Mouse (Mus musculus): ENCODE data around the gene Gm1113. TPM values are rescaled to one million over a fixed set of nuclear protein-coding genes. Genes with fewer than 3 reads are reported as not detected.

The Gm1113 gene
- polyA plus RNA-seq, 1 experiment from 2014 or later = not detected

GRCm38 (mm10) chr9:35546745-35547144, 28.7 kb upstream of the Gm1113 start:
- Histone ChIP-seq H3K27me3 (ENCODE audit: control insufficient read depth, insufficient read depth, low read length) (no peaks in the 10 kb centered on the region), H3K4me1 (replicated peaks; ENCODE audit: control insufficient read depth, insufficient read depth, low read length) (no peaks in the 10 kb centered on the region), H3K36me3 (replicated peaks; ENCODE audit: control insufficient read depth, insufficient read depth) (peaks cover 59% of the 10 kb centered on the region), H3K9me3 (ENCODE audit: control insufficient read depth, low read length) (no peaks in the 10 kb centered on the region), H3K4me2 (replicated peaks) (no peak overlapping the region), H3K9ac (no peak overlapping the region), H3K27ac (no peak overlapping the region), H3K4me3 (replicated peaks; ENCODE audit: low read length) (no peak overlapping the region)
- DNase-seq (ENCODE audit: low spot score) (no peak), ATAC-seq (ENCODE audit: low FRiP score) (no peak)
- WGBS = 82% methylated on average over 9 of the region's 9 CpGs

GRCm38 (mm10) chr9:35545704-35546103, 27.6 kb upstream of the Gm1113 start:
- no peaks in the 10 kb centered on the region for H3K4me1 ChIP-seq (replicated peaks; ENCODE audit: control insufficient read depth, insufficient read depth, low read length)
- DNase-seq (ENCODE audit: low spot score) (no peak), ATAC-seq (ENCODE audit: low FRiP score) (no peak)
- H3K9me3 ChIP-seq (ENCODE audit: control insufficient read depth, low read length) = no peaks in the 10 kb centered on the region
- peaks cover 63% of the 10 kb centered on the region for H3K36me3 ChIP-seq (replicated peaks; ENCODE audit: control insufficient read depth, insufficient read depth)
- H3K4me2 ChIP-seq (replicated peaks) = no peak overlapping the region
- no peak overlapping the region for H3K9ac ChIP-seq
- 79% methylated on average over 12 of the region's 12 CpGs for WGBS
- H3K27ac ChIP-seq = no peak overlapping the region
- no peak overlapping the region for H3K4me3 ChIP-seq (replicated peaks; ENCODE audit: low read length)
- no peaks in the 10 kb centered on the region for H3K27me3 ChIP-seq (ENCODE audit: control insufficient read depth, insufficient read depth, low read length)

- H3K4me2 ChIP-seq (replicated peaks) = no peak overlapping the region
- no peaks in the 10 kb centered on the region for H3K4me1 ChIP-seq (replicated peaks; ENCODE audit: control insufficient read depth, insufficient read depth, low read length)
- no peak for DNase-seq (ENCODE audit: low spot score)
- H3K27me3 ChIP-seq (ENCODE audit: control insufficient read depth, insufficient read depth, low read length) = no peaks in the 10 kb centered on the region
- H3K27ac ChIP-seq = no peak overlapping the region
- no peak for ATAC-seq (ENCODE audit: low FRiP score)
- 75% methylated on average over 2 of the region's 2 CpGs for WGBS
- no peak overlapping the region for H3K9ac ChIP-seq
- peaks cover 68% of the 10 kb centered on the region for H3K36me3 ChIP-seq (replicated peaks; ENCODE audit: control insufficient read depth, insufficient read depth)
- H3K9me3 ChIP-seq (ENCODE audit: control insufficient read depth, low read length) = no peaks in the 10 kb centered on the region
- H3K4me3 ChIP-seq (replicated peaks; ENCODE audit: low read length) = no peak overlapping the region
These were observed 26.6 kb upstream of the Gm1113 start for GRCm38 (mm10) chr9:35544666-35545065.

GRCm38 (mm10) chr9:35543099-35543860, 25.2 kb upstream of the Gm1113 start:
- no peak overlapping the region for H3K27ac ChIP-seq
- WGBS = 87% methylated on average over 14 of the region's 14 CpGs
- ATAC-seq (ENCODE audit: low FRiP score) (no peak), DNase-seq (ENCODE audit: low spot score) (no peak)
- no peak overlapping the region for H3K4me2 ChIP-seq (replicated peaks)
- H3K36me3 ChIP-seq (replicated peaks; ENCODE audit: control insufficient read depth, insufficient read depth) = peaks cover 64% of the 10 kb centered on the region
- no peaks in the 10 kb centered on the region for H3K9me3 ChIP-seq (ENCODE audit: control insufficient read depth, low read length)
- H3K4me3 ChIP-seq (replicated peaks; ENCODE audit: low read length) = no peak overlapping the region
- no peaks in the 10 kb centered on the region for H3K4me1 ChIP-seq (replicated peaks; ENCODE audit: control insufficient read depth, insufficient read depth, low read length)
- H3K27me3 ChIP-seq (ENCODE audit: control insufficient read depth, insufficient read depth, low read length) = no peaks in the 10 kb centered on the region
- H3K9ac ChIP-seq = no peak overlapping the region

GRCm38 (mm10) chr9:35541941-35542340, 23.9 kb upstream of the Gm1113 start:
- DNase-seq (ENCODE audit: low spot score) (no peak), ATAC-seq (ENCODE audit: low FRiP score) (no peak)
- Histone ChIP-seq H3K27me3 (ENCODE audit: control insufficient read depth, insufficient read depth, low read length) (no peaks in the 10 kb centered on the region), H3K9me3 (ENCODE audit: control insufficient read depth, low read length) (no peaks in the 10 kb centered on the region), H3K4me3 (replicated peaks; ENCODE audit: low read length) (no peak overlapping the region), H3K36me3 (replicated peaks; ENCODE audit: control insufficient read depth, insufficient read depth) (peaks cover 54% of the 10 kb centered on the region), H3K27ac (no peak overlapping the region), H3K9ac (no peak overlapping the region), H3K4me2 (replicated peaks) (no peak overlapping the region), H3K4me1 (replicated peaks; ENCODE audit: control insufficient read depth, insufficient read depth, low read length) (no peaks in the 10 kb centered on the region)
- WGBS = 75% methylated on average over 6 of the region's 6 CpGs

GRCm38 (mm10) chr9:35541488-35541887, 23.4 kb upstream of the Gm1113 start:
- WGBS = 7% methylated on average over 6 of the region's 6 CpGs
- Histone ChIP-seq H3K4me2 (replicated peaks) (no peak overlapping the region), H3K36me3 (replicated peaks; ENCODE audit: control insufficient read depth, insufficient read depth) (peaks cover 50% of the 10 kb centered on the region), H3K9ac (no peak overlapping the region), H3K9me3 (ENCODE audit: control insufficient read depth, low read length) (no peaks in the 10 kb centered on the region), H3K27ac (no peak overlapping the region), H3K4me1 (replicated peaks; ENCODE audit: control insufficient read depth, insufficient read depth, low read length) (no peaks in the 10 kb centered on the region), H3K27me3 (ENCODE audit: control insufficient read depth, insufficient read depth, low read length) (no peaks in the 10 kb centered on the region), H3K4me3 (replicated peaks; ENCODE audit: low read length) (no peak overlapping the region)
- ATAC-seq (ENCODE audit: low FRiP score) (peak; percentile 74; the same call in 1 of the 2 replicates), DNase-seq (ENCODE audit: low spot score) (peak; percentile 96)

GRCm38 (mm10) chr9:35541024-35541423, 23.0 kb upstream of the Gm1113 start:
- Histone ChIP-seq H3K4me1 (replicated peaks; ENCODE audit: control insufficient read depth, insufficient read depth, low read length) (no peaks in the 10 kb centered on the region), H3K27ac (no peak overlapping the region), H3K27me3 (ENCODE audit: control insufficient read depth, insufficient read depth, low read length) (no peaks in the 10 kb centered on the region), H3K9me3 (ENCODE audit: control insufficient read depth, low read length) (no peaks in the 10 kb centered on the region), H3K4me2 (replicated peaks) (no peak overlapping the region), H3K9ac (no peak overlapping the region), H3K4me3 (replicated peaks; ENCODE audit: low read length) (no peak overlapping the region), H3K36me3 (replicated peaks; ENCODE audit: control insufficient read depth, insufficient read depth) (peaks cover 45% of the 10 kb centered on the region)
- DNase-seq (ENCODE audit: low spot score) = no peak
- ATAC-seq (ENCODE audit: low FRiP score) = no peak
- 91% methylated on average over 5 of the region's 5 CpGs for WGBS

GRCm38 (mm10) chr9:35539001-35539750, 21.1 kb upstream of the Gm1113 start:
- DNase-seq (ENCODE audit: low spot score) (no peak), ATAC-seq (ENCODE audit: low FRiP score) (no peak)

GRCm38 (mm10) chr9:35535876-35536275, 17.8 kb upstream of the Gm1113 start:
- 81% methylated on average over 4 of the region's 4 CpGs for WGBS
- no peaks in the 10 kb centered on the region for H3K27me3 ChIP-seq (ENCODE audit: control insufficient read depth, insufficient read depth, low read length)
- DNase-seq (ENCODE audit: low spot score) = no peak
- H3K4me1 ChIP-seq (replicated peaks; ENCODE audit: control insufficient read depth, insufficient read depth, low read length) = no peaks in the 10 kb centered on the region
- H3K9ac ChIP-seq = no peak overlapping the region
- H3K4me2 ChIP-seq (replicated peaks) = no peak overlapping the region
- no peaks in the 10 kb centered on the region for H3K9me3 ChIP-seq (ENCODE audit: control insufficient read depth, low read length)
- H3K36me3 ChIP-seq (replicated peaks; ENCODE audit: control insufficient read depth, insufficient read depth) = peaks cover 7% of the 10 kb centered on the region; the same call in 1 of the 2 replicates
- no peak overlapping the region for H3K4me3 ChIP-seq (replicated peaks; ENCODE audit: low read length)
- H3K27ac ChIP-seq = no peak overlapping the region
- no peak for ATAC-seq (ENCODE audit: low FRiP score)

More at GRCm38 (mm10) chr9:35539001-35539750, 21.1 kb upstream of the Gm1113 start:
- Histone ChIP-seq H3K36me3 (replicated peaks; ENCODE audit: control insufficient read depth, insufficient read depth) (peaks cover 27% of the 10 kb centered on the region), H3K27ac (no peak overlapping the region), H3K4me3 (replicated peaks; ENCODE audit: low read length) (no peak overlapping the region), H3K4me2 (replicated peaks) (no peak overlapping the region), H3K4me1 (replicated peaks; ENCODE audit: control insufficient read depth, insufficient read depth, low read length) (no peaks in the 10 kb centered on the region), H3K9me3 (ENCODE audit: control insufficient read depth, low read length) (no peaks in the 10 kb centered on the region), H3K27me3 (ENCODE audit: control insufficient read depth, insufficient read depth, low read length) (no peaks in the 10 kb centered on the region), H3K9ac (no peak overlapping the region)
- 70% methylated on average over 13 of the region's 13 CpGs for WGBS
